Mouse (Mus musculus) right cerebral cortex, postnatal 14 days (tissue): Measurements from ENCODE around the gene Gorab.

ENCODE experiments used
- DNase-seq: peaks from one replicate; pipeline ENCODE4 v3.0.0; 2022

Gorab gene

GRCm38 (mm10) chr1:163356167-163356566, 47.3 kb downstream of the Gorab start:
- no peak for DNase-seq

GRCm38 (mm10) chr1:163355626-163356156, 47.8 kb downstream of the Gorab start:
- no peak for DNase-seq

- no peak for DNase-seq
Measured at GRCm38 (mm10) chr1:163350988-163351387, 52.5 kb downstream of the Gorab start.

GRCm38 (mm10) chr1:163345541-163345940, 57.9 kb downstream of the Gorab start:
- DNase-seq = no peak

GRCm38 (mm10) chr1:163344931-163345330, 58.5 kb downstream of the Gorab start:
- DNase-seq = no peak

- DNase-seq = no peak
Measured at GRCm38 (mm10) chr1:163339219-163339561, 64.3 kb downstream of the Gorab start.

GRCm38 (mm10) chr1:163338525-163339218, 64.8 kb downstream of the Gorab start:
- peak; percentile 20 for DNase-seq

GRCm38 (mm10) chr1:163337821-163338220, 65.6 kb downstream of the Gorab start:
- peak; percentile 25 for DNase-seq
